Mouse (Mus musculus): ENCODE measurements at regions not wholly inside any gene's neighbourhood (a gene's known extent, or its start where the extent isn't known, plus 50 kb on each side); places are given as distances from the start of the nearest gene placed in this dataset.

DNA sequence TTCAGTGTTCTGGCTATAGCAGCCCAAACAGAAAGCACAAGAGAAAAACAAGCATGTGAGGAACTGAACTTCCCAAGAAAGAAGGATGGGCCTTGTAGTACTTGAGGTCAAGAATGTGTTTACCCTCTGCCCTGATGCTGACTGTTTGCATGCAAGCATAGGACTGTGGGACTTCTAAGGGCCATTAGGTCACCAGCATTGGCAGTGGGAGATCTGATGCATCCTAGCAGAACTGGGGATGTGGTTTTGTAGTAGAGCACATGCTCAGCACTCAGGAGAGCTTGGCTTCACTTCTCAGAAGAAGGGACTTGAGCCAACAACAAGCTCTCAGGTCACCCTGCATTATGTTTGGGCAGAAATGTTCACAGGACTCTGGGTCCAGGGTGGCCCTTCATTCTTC, 178.3 kb upstream of the Tle1 start:
- no peak for DNase-seq (ENCODE audit: low spot score in 2 of 2)
- Histone ChIP-seq H3K4me3 (no peak overlapping the region), H3K27ac (no peak overlapping the region)
- TF ChIP-seq CTCF (conservative IDR thresholded peaks at IDR 0.05), result no peak

DNA sequence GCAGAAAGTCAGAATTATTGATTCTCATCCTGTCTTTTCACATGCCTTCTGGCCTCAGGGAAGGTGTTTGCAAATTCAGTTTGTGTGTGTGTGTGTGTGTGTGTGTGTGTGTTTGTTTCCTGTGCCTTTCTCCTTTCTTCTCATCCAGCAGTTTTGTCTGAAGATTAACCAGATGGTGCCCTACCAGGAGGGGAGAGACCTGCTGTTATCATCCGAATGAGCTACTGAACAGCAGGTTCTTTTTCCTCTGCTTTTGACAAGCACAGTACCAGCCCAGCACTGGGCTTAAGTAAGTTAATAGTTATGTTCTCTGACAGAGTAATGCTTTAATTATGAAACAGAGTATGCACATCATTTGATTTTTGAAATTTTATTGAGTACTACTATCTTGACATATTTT, 176.8 kb upstream of the Tle1 start:
- TF ChIP-seq CTCF (conservative IDR thresholded peaks at IDR 0.05), result no peak

DNA sequence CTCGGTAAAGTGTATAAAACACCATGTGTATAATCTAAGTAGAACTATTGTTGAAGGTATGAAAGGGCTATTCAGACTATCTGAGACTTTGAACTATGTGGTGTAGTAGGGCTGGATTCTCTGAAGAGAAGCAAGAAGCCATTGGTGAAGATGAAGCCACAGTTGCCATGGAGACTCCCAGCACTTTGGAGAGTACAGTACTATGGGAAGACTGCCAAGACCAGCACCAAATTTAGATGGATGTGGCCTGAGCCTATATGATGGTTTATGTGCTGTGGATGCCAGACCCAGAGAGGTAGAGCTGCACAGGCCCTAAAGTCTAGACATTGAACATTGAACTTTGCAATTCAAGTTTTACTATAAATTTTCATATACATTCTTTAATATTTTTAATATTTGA, 151.3 kb upstream of the Tle1 start:
- DNase-seq (ENCODE audit: low spot score in 2 of 2), result no peak
- no peak for TF ChIP-seq CTCF (conservative IDR thresholded peaks at IDR 0.05)
- no peak overlapping the region for H3K27ac ChIP-seq
- H3K4me3 ChIP-seq, result no peak overlapping the region

More for the DNA sequence above, 176.8 kb upstream of the Tle1 start:
- DNase-seq (ENCODE audit: low spot score in 2 of 2), result no peak
- H3K27ac ChIP-seq, result no peak overlapping the region
- H3K4me3 ChIP-seq, result no peak overlapping the region

DNA sequence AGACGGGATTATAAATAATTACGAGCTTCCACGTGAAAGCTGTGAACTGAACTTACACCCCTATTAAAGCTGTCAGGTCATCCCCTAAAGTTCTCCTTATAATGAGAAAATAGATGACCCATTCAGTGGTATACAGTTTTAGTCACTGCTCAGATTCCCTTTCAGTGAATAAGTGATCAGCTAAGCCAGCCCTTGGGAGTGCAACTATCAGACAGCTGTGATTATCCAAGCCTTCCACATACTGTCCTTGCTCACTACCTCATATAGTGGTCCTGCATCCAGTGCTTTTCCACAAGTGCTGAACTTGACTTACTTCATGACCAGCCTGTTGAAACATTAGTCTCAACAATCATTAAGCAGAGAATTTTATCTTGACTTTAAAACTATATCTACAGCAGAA, 131.2 kb upstream of the Tle1 start:
- no peak for TF ChIP-seq CTCF (conservative IDR thresholded peaks at IDR 0.05)

GRCm38 (mm10) chr4:72329026-72329390, 128.3 kb upstream of the Tle1 start:
- no peak overlapping the region for H3K27ac ChIP-seq

More for the DNA sequence above, 131.2 kb upstream of the Tle1 start:
- H3K4me3 ChIP-seq, result no peak overlapping the region
- no peak overlapping the region for H3K27ac ChIP-seq
- DNase-seq (ENCODE audit: low spot score in 2 of 2), result no peak

GRCm38 (mm10) chr4:72328282-72329025, 127.7 kb upstream of the Tle1 start:
- Histone ChIP-seq H3K27ac (no peak overlapping the region), H3K4me3 (no peak overlapping the region)
- no peak for TF ChIP-seq CTCF (conservative IDR thresholded peaks at IDR 0.05)
- DNase-seq (ENCODE audit: low spot score in 2 of 2), result no peak

More at GRCm38 (mm10) chr4:72329026-72329390, 128.3 kb upstream of the Tle1 start:
- no peak for TF ChIP-seq CTCF (conservative IDR thresholded peaks at IDR 0.05)
- no peak for DNase-seq (ENCODE audit: low spot score in 2 of 2)
- no peak overlapping the region for H3K4me3 ChIP-seq

- TF ChIP-seq CTCF (conservative IDR thresholded peaks at IDR 0.05), result no peak
- Histone ChIP-seq H3K4me3 (no peak overlapping the region), H3K27ac (no peak overlapping the region)
- DNase-seq (ENCODE audit: low spot score in 2 of 2), result no peak
These were observed 124.2 kb upstream of the Tle1 start for GRCm38 (mm10) chr4:72324913-72325312.

DNA sequence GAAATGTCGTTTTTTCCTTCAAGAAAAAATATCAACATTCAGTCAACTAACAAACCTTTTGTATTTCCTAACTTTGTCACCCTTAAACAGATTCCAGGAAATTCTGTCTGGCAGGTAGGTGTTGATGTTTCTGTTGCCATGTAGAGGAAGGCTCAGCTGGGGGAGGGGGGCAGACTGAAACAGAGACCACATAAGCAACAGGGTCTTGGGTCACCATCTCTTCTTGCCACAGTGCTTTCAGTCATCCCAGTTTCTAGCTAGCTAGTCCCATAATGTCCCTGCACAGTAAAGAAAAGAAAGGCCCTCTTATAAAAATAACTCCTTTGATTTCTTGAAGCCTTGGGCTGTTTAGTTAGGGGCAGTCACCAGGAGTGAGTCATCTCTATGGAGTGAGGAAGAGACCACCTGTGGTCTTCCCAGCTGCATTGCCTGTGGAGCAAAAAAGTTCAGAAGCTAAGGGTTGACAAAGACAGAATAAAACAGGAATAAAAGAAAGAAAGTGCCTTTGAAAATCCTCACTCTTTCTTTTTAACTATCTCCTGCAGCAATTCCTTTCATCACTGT, 84.5 kb upstream of the Tle1 start:
- H3K27ac ChIP-seq, result no peak overlapping the region
- TF ChIP-seq CTCF (conservative IDR thresholded peaks at IDR 0.05), result no peak
- no peak overlapping the region for H3K4me3 ChIP-seq
- DNase-seq (ENCODE audit: low spot score in 2 of 2), result no peak

- no peak for TF ChIP-seq CTCF (conservative IDR thresholded peaks at IDR 0.05)
- DNase-seq (ENCODE audit: low spot score in 2 of 2), result no peak
These were observed 49.8 kb upstream of the Tle1 start for GRCm38 (mm10) chr4:72250531-72250930.

More at GRCm38 (mm10) chr4:72250531-72250930, 49.8 kb upstream of the Tle1 start:
- Histone ChIP-seq H3K4me3 (no peak overlapping the region), H3K27ac (no peak overlapping the region)
